Mouse (Mus musculus): ENCODE measurements around the gene Fzd4. TPM values are rescaled to one million over a fixed set of nuclear protein-coding genes. Genes with fewer than 3 reads are reported as not detected.

The Fzd4 gene
- total RNA-seq (2023): 0.09 to 0.21 TPM (median 0.14 TPM) in 4 replicates

DNA sequence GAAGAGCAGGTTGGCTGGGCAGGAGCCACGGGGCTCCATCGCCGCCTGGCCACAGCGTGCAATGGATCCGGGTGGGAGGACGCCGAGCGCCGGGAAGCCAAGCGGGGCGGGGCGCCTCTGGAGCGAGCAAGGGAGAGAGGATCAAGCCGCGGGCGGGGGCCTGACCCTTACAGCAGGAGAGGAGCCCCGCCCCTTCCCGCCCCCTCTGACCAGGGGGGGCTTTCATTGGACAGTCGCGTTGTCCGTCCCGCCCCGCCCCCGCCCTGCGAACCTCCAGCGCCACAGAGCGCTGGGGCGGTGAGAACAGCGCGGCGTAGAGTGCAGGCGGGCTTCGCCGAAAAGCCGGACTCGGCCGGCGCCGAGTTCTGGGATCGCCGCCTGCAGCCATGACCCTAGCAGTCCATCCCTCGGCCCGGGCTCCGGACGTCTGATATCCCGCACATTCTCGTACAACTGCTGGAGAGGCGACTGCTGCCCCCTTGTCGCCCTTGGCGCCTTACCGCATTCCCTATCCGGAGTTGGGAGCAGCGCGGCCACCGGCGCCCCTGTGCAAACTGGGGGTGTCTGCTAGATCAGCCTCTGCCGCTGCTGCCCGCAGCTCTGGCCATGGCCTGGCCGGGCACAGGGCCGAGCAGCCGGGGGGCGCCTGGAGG is at the start of gene Fzd4, which contains the start of gene Tmem135:
TSS of gene Fzd4 (plus strand) at position 275 of the 653 bp plus-strand sequence.
TSS of gene Tmem135 (minus strand) at position 142 of the 653 bp plus-strand sequence.

Other genes starting within 250 kb of the Fzd4 start
- gene Tmem135, start 133 bp upstream of the Fzd4 start, total RNA-seq (2023): 55.4 to 65.2 TPM (median 57.0 TPM) in 4 replicates
- gene Prss23, start 122.8 kb downstream of the Fzd4 start, total RNA-seq (2023): 1.3 TPM in 1 of 4 replicates, not detected in the others
- not detected in 4 replicates for gene Me3, start 228.0 kb downstream of the Fzd4 start, total RNA-seq (2023)